Mouse (Mus musculus) embryonic fibroblast, embryonic 13.5 days (primary cell): ENCODE measurements around the gene Tmem206. TPM values are rescaled to one million over a fixed set of nuclear protein-coding genes. Genes with fewer than 3 reads are reported as not detected.
A peak's percentile ranks its signal among the peaks of the same experiment; 100 is the strongest.

Source experiments
- H3K27ac ChIP-seq: 2 replicates; pipeline ENCODE4 v1.5.1; 2012; ENCODE audit warnings: low read length, control low read depth, inconsistent platforms; ENCODE audit not compliant: insufficient read depth
- H3K4me1 ChIP-seq: 2 replicates; pipeline ENCODE4 v1.6.1; 2011; ENCODE audit warnings: low read length; ENCODE audit not compliant: control insufficient read depth, insufficient read depth
- H3K4me3 ChIP-seq: 2 replicates; pipeline ENCODE4 v1.5.1; 2011; ENCODE audit warnings: mild to moderate bottlenecking, control low read depth, low read length; ENCODE audit not compliant: insufficient read depth
- CTCF ChIP-seq: IDR thresholded peaks from 2 replicates; pipeline ENCODE4 v1.5.1; 2011; ENCODE audit warnings: mild to moderate bottlenecking, control low read depth, low read length, moderate library complexity, borderline replicate concordance; ENCODE audit not compliant: insufficient read depth
- POLR2A ChIP-seq: IDR thresholded peaks from 2 replicates; pipeline ENCODE4 v1.6.1; 2011; ENCODE audit warnings: low read depth, mild to moderate bottlenecking, control low read depth, low read length, moderate library complexity
- polyA plus RNA-seq: library from polyadenylated mRNA; stranded (reverse); fragments of >200 nt; gene quantifications from 2 replicates; pipeline ENCODE4 v1.2.4, GENCODE M21; 2011; ENCODE audit warnings: low read depth; ENCODE audit not compliant: missing spikeins, insufficient read length

Gene Tmem206
- polyA plus RNA-seq, 1 experiment = 12.0 TPM

- Histone ChIP-seq H3K4me3 (no peak overlapping the region), H3K4me1 (no peaks in the 10 kb centered on the region), H3K27ac (no peak overlapping the region)
- TF ChIP-seq POLR2A (no peak), CTCF (peak; percentile 16; the same call in 1 of the 2 replicates)
Measured at GRCm38 (mm10) chr1:191307766-191308455, 17.8 kb upstream of the Tmem206 start.

GRCm38 (mm10) chr1:191311296-191311898 lies 14.3 kb upstream of the Tmem206 start:
- no peak overlapping the region for H3K27ac ChIP-seq
- no peak overlapping the region for H3K4me3 ChIP-seq
- TF ChIP-seq POLR2A = no peak
- no peak for TF ChIP-seq CTCF
- no peaks in the 10 kb centered on the region for H3K4me1 ChIP-seq

GRCm38 (mm10) chr1:191312513-191312941 lies 13.2 kb upstream of the Tmem206 start:
- Histone ChIP-seq H3K27ac (no peak overlapping the region), H3K4me1 (no peaks in the 10 kb centered on the region), H3K4me3 (peak overlapping the region; percentile 34)
- TF ChIP-seq CTCF (peak; percentile 66), POLR2A (peak; percentile 92)

GRCm38 (mm10) chr1:191313158-191313557 lies 12.6 kb upstream of the Tmem206 start:
- TF ChIP-seq POLR2A = no peak
- TF ChIP-seq CTCF = no peak
- no peaks in the 10 kb centered on the region; the same call in 1 of the 2 replicates for H3K4me1 ChIP-seq
- H3K4me3 ChIP-seq = no peak overlapping the region
- H3K27ac ChIP-seq = no peak overlapping the region

- H3K4me1 ChIP-seq = no peaks in the 10 kb centered on the region; the same call in 1 of the 2 replicates
- no peak for TF ChIP-seq POLR2A
- TF ChIP-seq CTCF = no peak
- no peak overlapping the region for H3K4me3 ChIP-seq
- H3K27ac ChIP-seq = no peak overlapping the region
Measured at GRCm38 (mm10) chr1:191313926-191314325, 11.8 kb upstream of the Tmem206 start.

- TF ChIP-seq POLR2A = no peak
- TF ChIP-seq CTCF = no peak
- H3K27ac ChIP-seq = no peak overlapping the region
- H3K4me3 ChIP-seq = no peak overlapping the region
- H3K4me1 ChIP-seq = no peaks in the 10 kb centered on the region; the same call in 1 of the 2 replicates
Measured at GRCm38 (mm10) chr1:191316818-191317217, 8.9 kb upstream of the Tmem206 start.

GRCm38 (mm10) chr1:191317591-191318196 lies 8.0 kb upstream of the Tmem206 start, which contains the start of gene Nenf:
Gene Nenf (minus strand): TSS chr1:191318194.
- peak within 1 kb of the TSS; percentile 59 for H3K4me3 ChIP-seq
- H3K4me1 ChIP-seq = no peaks in the 10 kb centered on the region; the same call in 1 of the 2 replicates
- H3K27ac ChIP-seq = no peak within 1 kb of the TSS
- TF ChIP-seq CTCF (no peak), POLR2A (no peak; the same call in none of the 2 replicates)

GRCm38 (mm10) chr1:191318686-191319085 lies 7.0 kb upstream of the Tmem206 start:
- TF ChIP-seq POLR2A (no peak), CTCF (no peak)
- H3K4me1 ChIP-seq = no peaks in the 10 kb centered on the region; the same call in 1 of the 2 replicates
- H3K27ac ChIP-seq = no peak overlapping the region

GRCm38 (mm10) chr1:191323381-191323780 lies 2.3 kb upstream of the Tmem206 start:
- no peaks in the 10 kb centered on the region for H3K4me1 ChIP-seq

More at GRCm38 (mm10) chr1:191318686-191319085, 7.0 kb upstream of the Tmem206 start:
- no peak overlapping the region for H3K4me3 ChIP-seq

More at GRCm38 (mm10) chr1:191323381-191323780, 2.3 kb upstream of the Tmem206 start:
- TF ChIP-seq CTCF = no peak
- TF ChIP-seq POLR2A = no peak
- no peak overlapping the region for H3K4me3 ChIP-seq
- no peak overlapping the region for H3K27ac ChIP-seq
